Mouse (Mus musculus) bone marrow, adult 2 months (tissue): ENCODE measurements around the gene Appl2.

Source experiments
- CTCF ChIP-seq: fragments of 200-500 bp; IDR thresholded peaks from 2 replicates; pipeline ENCODE4 v1.5.1; 2011; ENCODE audit warnings: low read length, control low read depth; ENCODE audit not compliant: control insufficient read depth, insufficient read depth
- POLR2A ChIP-seq: fragments of 200-500 bp; IDR thresholded peaks from 2 replicates; pipeline ENCODE4 v1.6.1; 2011; ENCODE audit warnings: low read depth, mild to moderate bottlenecking, control low read depth, low read length, borderline replicate concordance; ENCODE audit not compliant: control insufficient read depth

DNA sequence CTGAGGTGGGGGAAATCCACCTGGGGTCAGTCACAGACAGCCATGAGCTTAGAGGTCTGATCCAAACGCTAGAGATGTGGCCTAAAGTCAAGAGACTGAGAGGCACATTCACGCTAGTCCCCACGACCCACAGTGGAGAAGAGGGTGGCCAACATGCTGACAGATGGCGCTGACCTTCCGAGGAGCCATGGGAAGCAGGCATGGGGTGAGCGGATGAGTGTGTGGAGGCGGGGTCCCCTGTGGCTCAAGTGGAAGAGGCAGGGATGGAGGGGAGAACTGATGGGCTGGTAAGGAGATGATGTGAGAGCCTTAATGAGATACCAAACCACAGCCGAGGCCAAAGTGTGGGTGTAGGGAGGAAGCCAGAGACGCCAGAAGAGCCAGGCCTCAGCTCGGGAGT lies 16.8 kb downstream of the Appl2 start:
- no peak for TF ChIP-seq CTCF
- TF ChIP-seq POLR2A, result no peak
